In genomic region chr7:133441661-133442060, GRCm38 (mm10) we compare ENCODE assay signal across 15 mouse cellular contexts.
A peak's percentile ranks its signal among the peaks of the same experiment; 100 is the strongest.
DNase-seq lines count a peak whose midpoint lies in the region; ATAC-seq and TF ChIP-seq lines count a peak whose summit lies in the region.
"Had no signal": no experiment of that assay in that cellular context is flagged by ENCODE, and none has a peak within 500 bp of the region (broad histone marks: within the 10 kb centered on the region; RNA-seq: fewer than 3 reads in every experiment).

No protein-coding gene starts in this region.

- no peak for ATAC-seq in kidney, embryonic 14.5 days (ENCODE audit: low FRiP score, low TSS enrichment)
- ATAC-seq in forebrain, embryonic 15.5 days (replicated peaks) = no peak
- no peak for ATAC-seq in midbrain, embryonic 15.5 days (replicated peaks)

- no peak overlapping the region for H3K9ac ChIP-seq in kidney, embryonic 14.5 days (ENCODE audit: low read depth, low read length)
- no peak overlapping the region; the same call in 1 of the 2 replicates for H3K9ac ChIP-seq in forebrain, embryonic 15.5 days (replicated peaks)
- H3K9ac ChIP-seq in midbrain, embryonic 15.5 days = no peak overlapping the region
- H3K9ac ChIP-seq: limb, embryonic 12.5 days; lung, embryonic 15.5 days had no signal

- H3K9me3 ChIP-seq in kidney, embryonic 14.5 days (ENCODE audit: control insufficient read depth, low read length) = no peaks in the 10 kb centered on the region
- H3K9me3 ChIP-seq in forebrain, embryonic 15.5 days = no peaks in the 10 kb centered on the region; the same call in 1 of the 2 replicates
- H3K9me3 ChIP-seq in midbrain, embryonic 15.5 days = no peaks in the 10 kb centered on the region
- H3K9me3 ChIP-seq: heart, embryonic 10.5 days; limb, embryonic 12.5 days; lung, embryonic 15.5 days; neural tube, embryonic 13.5 days had no signal

- H3K36me3 ChIP-seq in kidney, embryonic 14.5 days (ENCODE audit: control insufficient read depth, insufficient read depth, low read length) = no peaks in the 10 kb centered on the region
- no peaks in the 10 kb centered on the region for H3K36me3 ChIP-seq in forebrain, embryonic 15.5 days
- H3K36me3 ChIP-seq in midbrain, embryonic 15.5 days (replicated peaks) = no peaks in the 10 kb centered on the region
- H3K36me3 ChIP-seq: heart, embryonic 10.5 days; limb, embryonic 12.5 days; lung, embryonic 15.5 days; neural tube, embryonic 13.5 days had no signal

- H3K27me3 ChIP-seq in kidney, embryonic 14.5 days (ENCODE audit: control insufficient read depth, insufficient read depth, low read length) = no peaks in the 10 kb centered on the region
- no peaks in the 10 kb centered on the region for H3K27me3 ChIP-seq in forebrain, embryonic 15.5 days
- H3K27me3 ChIP-seq in midbrain, embryonic 15.5 days (replicated peaks) = no peaks in the 10 kb centered on the region
- H3K27me3 ChIP-seq: limb, embryonic 12.5 days; lung, embryonic 15.5 days; neural tube, embryonic 13.5 days had no signal

- H3K4me3 ChIP-seq in kidney, embryonic 14.5 days (ENCODE audit: low read length) = no peak overlapping the region
- H3K4me3 ChIP-seq in forebrain, embryonic 15.5 days = no peak overlapping the region
- no peak overlapping the region for H3K4me3 ChIP-seq in midbrain, embryonic 15.5 days
- H3K4me3 ChIP-seq: heart, embryonic 10.5 days; limb, embryonic 12.5 days; lung, embryonic 15.5 days; neural tube, embryonic 13.5 days had no signal

- H3K4me2 ChIP-seq in kidney, embryonic 14.5 days (replicated peaks; ENCODE audit: low read depth, low read length) = no peak overlapping the region
- peak overlapping the region; percentile 41; the same call in 1 of the 2 replicates for H3K4me2 ChIP-seq in forebrain, embryonic 15.5 days (replicated peaks)
- H3K4me2 ChIP-seq in midbrain, embryonic 15.5 days = no peak overlapping the region
- H3K4me2 ChIP-seq: lung, embryonic 15.5 days had no signal

- peak overlapping the region; percentile 60 for H3K27ac ChIP-seq in kidney, embryonic 14.5 days (ENCODE audit: low read depth, low read length)
- peak overlapping the region; percentile 81 for H3K27ac ChIP-seq in forebrain, embryonic 15.5 days (replicated peaks)
- peak overlapping the region; percentile 24; the same call in 1 of the 2 replicates for H3K27ac ChIP-seq in midbrain, embryonic 15.5 days
- H3K27ac ChIP-seq: heart, embryonic 10.5 days; lung, embryonic 15.5 days; neural tube, embryonic 13.5 days had no signal

- WGBS in kidney, embryonic 14.5 days = 5% methylated on average over 4 of the region's 4 CpGs
- 6% methylated on average over 4 of the region's 4 CpGs for WGBS in forebrain, embryonic 15.5 days
- WGBS in midbrain, embryonic 15.5 days = 11% methylated on average over 4 of the region's 4 CpGs

- H3K4me1 ChIP-seq in kidney, embryonic 14.5 days (ENCODE audit: control insufficient read depth, insufficient read depth, low read length) = peaks cover 11% of the 10 kb centered on the region
- H3K4me1 ChIP-seq in forebrain, embryonic 15.5 days = peaks cover 37% of the 10 kb centered on the region
- H3K4me1 ChIP-seq in midbrain, embryonic 15.5 days = peaks cover 20% of the 10 kb centered on the region

- no peak for TF ChIP-seq POLR2A in brain, embryonic 14.5 days (IDR thresholded peaks at IDR 0.05; ENCODE audit: borderline replicate concordance, extremely low read depth, insufficient read depth, insufficient read length, poor library complexity, severe bottlenecking)

- no peak for TF ChIP-seq CTCF in brain, embryonic 14.5 days (IDR thresholded peaks at IDR 0.05; ENCODE audit: borderline replicate concordance, extremely low read depth, insufficient read depth, insufficient read length)

- no peak for DNase-seq in kidney, postnatal 4 days
- peak; percentile 49 for DNase-seq in brain, embryonic 14.5 days (ENCODE audit: low read depth)
- no peak for DNase-seq in frontal cortex, postnatal 36 days (ENCODE audit: low spot score in 2 of 2)
- DNase-seq in urinary bladder, postnatal 4 days (ENCODE audit: low spot score in 2 of 2) = no peak
- DNase-seq: adrenal gland, adult 2 months; cerebellum, postnatal 10 days; kidney, adult 9 months; layer of hippocampus, adult 9-11 months had no signal

Comparison
In these comparisons a context has a peak if more than half of its experiments do, and no peak if none do; other contexts are left out.
1. H3K27ac ChIP-seq: peak in every context shown above with its lines; median percentile 81 in forebrain, embryonic 15.5 days; 60 in kidney, embryonic 14.5 days; 24 in midbrain, embryonic 15.5 days.